Mouse (Mus musculus): Measurements from ENCODE around the gene Pinlyp. TPM values are rescaled to one million over a fixed set of nuclear protein-coding genes. Genes with fewer than 3 reads are reported as not detected.
"Not testable (repeated sequence)": the region's sequence is repeated elsewhere in the genome, so short reads cannot be mapped to it uniquely, and the experiment has no call there.

Gene Pinlyp
- polyA plus RNA-seq, 1 experiment from 2014 or later = not detected

DNA sequence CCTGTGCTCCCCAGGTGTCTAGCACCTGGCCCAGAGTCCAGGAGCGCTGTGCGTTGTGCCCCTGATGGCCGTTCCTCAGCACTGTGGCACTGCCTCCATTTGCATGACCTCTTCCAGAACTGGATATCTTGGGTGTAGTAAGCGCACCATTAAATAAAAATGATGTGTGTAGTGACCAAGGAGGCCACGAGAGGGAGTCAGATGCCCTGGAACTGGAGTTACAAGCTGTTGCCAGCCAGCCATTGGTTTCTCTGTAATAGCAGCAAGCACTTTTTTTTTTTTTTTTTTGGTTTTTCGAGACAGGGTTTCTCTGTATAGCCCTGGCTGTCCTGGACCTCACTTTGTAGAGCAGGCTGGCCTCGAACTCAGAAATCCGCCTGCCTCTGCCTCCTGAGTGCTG lies 29.6 kb downstream of the Pinlyp start:
- DNase-seq (ENCODE audit: low spot score); H3K27ac ChIP-seq (replicated peaks); H3K9me3 ChIP-seq; H3K27me3 ChIP-seq (replicated peaks; ENCODE audit: low read depth, poor library complexity, severe bottlenecking); H3K4me3 ChIP-seq; H3K4me1 ChIP-seq: not testable (repeated sequence)
- 66% methylated on average over 8 of the region's 8 CpGs for WGBS
- peaks cover 75% of the 10 kb centered on the region for H3K36me3 ChIP-seq (replicated peaks)

DNA sequence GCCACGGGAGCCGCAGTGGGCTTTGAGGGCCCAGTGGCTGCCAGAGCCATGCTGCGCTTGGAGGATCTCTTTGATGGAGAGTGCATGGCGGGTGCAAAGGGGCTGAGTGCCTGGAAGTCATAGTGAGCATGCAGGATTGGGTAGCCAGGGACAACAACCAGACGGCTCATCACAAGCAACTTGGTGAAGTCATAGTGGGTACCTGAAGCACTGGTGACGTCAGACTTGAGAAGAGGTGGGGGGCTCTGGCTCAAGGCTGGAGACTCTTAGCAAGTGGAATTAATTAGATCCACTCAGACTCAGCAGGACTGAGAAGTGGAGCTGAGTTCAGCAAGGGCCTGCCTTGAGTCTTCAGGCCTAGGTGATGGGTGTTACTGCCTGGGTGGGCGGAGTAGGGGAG lies 33.6 kb downstream of the Pinlyp start, which contains the start of gene AC161166.1:
TSS of gene AC161166.1 (minus strand) at position 101 of the 400 bp plus-strand sequence.
- Histone ChIP-seq H3K27me3 (replicated peaks; ENCODE audit: low read depth, poor library complexity, severe bottlenecking) (no peaks in the 10 kb centered on the region), H3K4me3 (0 out of 2 replicates have a peak within 1 kb of the TSS, but pooled peaks have one; percentile 2), H3K4me1 (peaks cover 13% of the 10 kb centered on the region), H3K9me3 (no peaks in the 10 kb centered on the region), H3K27ac (replicated peaks) (no peak within 1 kb of the TSS), H3K36me3 (replicated peaks) (peaks cover 77% of the 10 kb centered on the region)
- DNase-seq (ENCODE audit: low spot score) = no peak
- WGBS = 91% methylated on average over 7 of the region's 7 CpGs

DNA sequence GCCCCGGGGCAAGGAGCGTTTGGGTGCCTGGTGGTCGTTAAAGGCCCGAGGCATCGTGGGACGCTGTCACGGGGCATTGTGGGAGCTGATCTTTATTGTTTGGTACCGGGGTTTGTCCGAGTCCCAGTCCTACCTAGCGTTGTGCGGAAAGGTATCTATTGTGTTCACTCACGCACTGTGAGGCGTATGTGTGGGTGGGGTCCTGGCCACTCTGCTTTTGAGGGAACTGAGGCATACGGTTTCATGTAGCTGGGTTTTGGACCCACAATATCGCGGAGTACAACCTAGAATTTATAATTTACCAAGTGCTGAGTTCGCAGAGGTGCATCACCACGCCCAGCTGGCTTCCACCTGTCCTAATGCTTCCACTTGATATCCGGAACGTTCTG lies 38.2 kb downstream of the Pinlyp start:
- DNase-seq (ENCODE audit: low spot score) = no peak
- H3K4me3 ChIP-seq = peak overlapping the region; percentile 67
- 3% methylated on average over 20 of the region's 20 CpGs for WGBS
- peaks cover 48% of the 10 kb centered on the region for H3K4me1 ChIP-seq
- H3K36me3 ChIP-seq (replicated peaks) = peaks cover 31% of the 10 kb centered on the region
- H3K9me3 ChIP-seq = no peaks in the 10 kb centered on the region
- peaks cover 12% of the 10 kb centered on the region for H3K27me3 ChIP-seq (replicated peaks; ENCODE audit: low read depth, poor library complexity, severe bottlenecking)
- H3K27ac ChIP-seq (replicated peaks) = peak overlapping the region; percentile 93

DNA sequence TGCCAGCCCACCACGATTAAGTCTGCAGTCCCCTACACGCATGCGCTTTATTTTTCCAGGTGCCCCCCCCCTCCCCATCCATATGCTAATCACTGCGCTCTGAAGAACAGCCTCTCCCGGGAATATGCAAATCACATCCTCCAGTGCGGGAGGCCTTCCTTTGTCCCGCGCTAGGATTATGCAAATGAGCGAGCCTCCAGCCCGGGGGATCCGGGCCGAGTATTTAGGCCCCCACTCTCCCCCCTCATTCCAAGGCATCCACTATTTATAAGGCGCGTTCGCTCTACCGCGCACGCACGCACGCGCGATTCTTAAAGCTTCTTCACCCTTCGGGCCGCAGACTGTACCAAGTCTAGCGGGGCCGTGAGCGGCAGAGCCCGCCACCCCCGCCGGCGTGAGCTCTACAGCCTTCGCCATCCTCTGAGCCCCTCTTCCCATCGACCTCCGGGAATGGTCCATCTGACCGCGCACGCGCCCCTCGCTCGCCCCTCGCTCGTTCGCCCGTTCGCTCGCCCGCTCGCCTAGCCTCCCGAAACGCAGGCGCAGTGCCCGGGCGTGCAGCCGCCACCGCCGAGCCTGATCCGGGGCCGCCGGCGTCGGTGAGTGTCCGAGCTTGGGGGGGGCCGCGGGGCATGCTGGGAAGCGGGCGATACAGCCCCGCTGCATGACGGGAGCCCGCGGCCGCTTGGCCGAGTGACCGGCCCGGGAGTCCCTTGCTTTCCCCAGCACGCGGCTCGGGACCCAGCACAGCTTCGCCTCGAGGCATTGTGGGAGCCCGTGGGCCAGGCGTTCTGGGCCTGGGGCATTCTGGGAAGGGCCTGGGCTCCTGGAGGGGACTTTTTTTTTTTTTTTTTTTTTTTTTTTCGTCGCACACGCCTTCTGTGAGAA lies 38.8 kb downstream of the Pinlyp start, which contains the start of gene Zfp428:
TSS of gene Zfp428 (plus strand) at position 169 of the 888 bp plus-strand sequence.
- Histone ChIP-seq H3K27ac (replicated peaks) (peak within 1 kb of the TSS; percentile 93), H3K27me3 (replicated peaks; ENCODE audit: low read depth, poor library complexity, severe bottlenecking) (peaks cover 19% of the 10 kb centered on the region), H3K36me3 (replicated peaks) (peaks cover 25% of the 10 kb centered on the region), H3K9me3 (no peaks in the 10 kb centered on the region), H3K4me1 (peaks cover 48% of the 10 kb centered on the region), H3K4me3 (peak within 1 kb of the TSS; percentile 67)
- DNase-seq (ENCODE audit: low spot score) = peak; percentile 92
- under 1% methylated on average over 84 of the region's 84 CpGs for WGBS

DNA sequence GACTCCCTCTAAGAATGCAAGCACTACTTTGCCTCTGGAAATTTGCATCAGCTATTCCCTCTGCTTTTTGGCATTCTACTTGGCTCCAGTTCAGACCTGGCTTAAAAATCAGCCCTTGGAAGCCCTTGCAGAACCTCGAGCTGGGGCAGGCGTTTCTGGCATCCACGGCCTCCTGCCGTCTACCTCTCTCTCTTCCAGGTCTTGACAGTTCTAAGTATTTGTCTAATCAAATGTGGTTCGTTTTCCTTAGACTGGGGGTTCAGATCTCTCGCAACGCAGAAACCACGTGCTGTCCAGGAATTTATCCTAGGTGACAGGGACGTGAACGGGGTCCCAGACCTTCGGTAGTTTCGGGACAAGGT lies 39.5 kb downstream of the Pinlyp start:
- WGBS = under 1% methylated on average over 12 of the region's 12 CpGs
- peak overlapping the region; percentile 93 for H3K27ac ChIP-seq (replicated peaks)
- no peaks in the 10 kb centered on the region for H3K9me3 ChIP-seq
- peaks cover 25% of the 10 kb centered on the region for H3K27me3 ChIP-seq (replicated peaks; ENCODE audit: low read depth, poor library complexity, severe bottlenecking)
- peaks cover 48% of the 10 kb centered on the region for H3K4me1 ChIP-seq
- DNase-seq (ENCODE audit: low spot score) = no peak
- peak overlapping the region; percentile 67 for H3K4me3 ChIP-seq
- H3K36me3 ChIP-seq (replicated peaks) = peaks cover 22% of the 10 kb centered on the region

DNA sequence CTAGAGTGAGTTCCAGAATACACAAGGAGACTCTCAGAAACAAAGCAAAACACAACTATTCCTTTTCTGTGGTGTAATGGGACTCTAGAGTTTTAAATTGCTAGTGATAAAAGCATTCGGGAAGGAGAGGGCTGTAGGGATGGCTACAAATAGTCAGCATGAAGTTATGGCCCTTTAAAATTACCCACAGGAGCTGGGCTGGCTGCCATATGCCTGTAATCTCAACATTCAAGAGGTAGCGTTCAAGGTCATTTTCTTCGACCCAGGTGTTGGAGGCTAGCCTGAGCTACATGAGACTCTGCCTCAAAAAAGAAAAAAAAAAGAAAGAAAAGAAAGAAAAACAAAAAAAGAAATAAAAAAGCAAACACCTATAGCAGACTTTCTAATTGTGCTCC lies 39.9 kb downstream of the Pinlyp start:
- Histone ChIP-seq H3K4me1 (peaks cover 48% of the 10 kb centered on the region), H3K27ac (replicated peaks) (peak overlapping the region; percentile 93), H3K9me3 (no peaks in the 10 kb centered on the region), H3K4me3 (peak overlapping the region; percentile 67), H3K27me3 (replicated peaks; ENCODE audit: low read depth, poor library complexity, severe bottlenecking) (peaks cover 28% of the 10 kb centered on the region), H3K36me3 (replicated peaks) (peaks cover 22% of the 10 kb centered on the region)
- DNase-seq (ENCODE audit: low spot score) = no peak
- 21% methylated on average over 3 of the region's 3 CpGs for WGBS

DNA sequence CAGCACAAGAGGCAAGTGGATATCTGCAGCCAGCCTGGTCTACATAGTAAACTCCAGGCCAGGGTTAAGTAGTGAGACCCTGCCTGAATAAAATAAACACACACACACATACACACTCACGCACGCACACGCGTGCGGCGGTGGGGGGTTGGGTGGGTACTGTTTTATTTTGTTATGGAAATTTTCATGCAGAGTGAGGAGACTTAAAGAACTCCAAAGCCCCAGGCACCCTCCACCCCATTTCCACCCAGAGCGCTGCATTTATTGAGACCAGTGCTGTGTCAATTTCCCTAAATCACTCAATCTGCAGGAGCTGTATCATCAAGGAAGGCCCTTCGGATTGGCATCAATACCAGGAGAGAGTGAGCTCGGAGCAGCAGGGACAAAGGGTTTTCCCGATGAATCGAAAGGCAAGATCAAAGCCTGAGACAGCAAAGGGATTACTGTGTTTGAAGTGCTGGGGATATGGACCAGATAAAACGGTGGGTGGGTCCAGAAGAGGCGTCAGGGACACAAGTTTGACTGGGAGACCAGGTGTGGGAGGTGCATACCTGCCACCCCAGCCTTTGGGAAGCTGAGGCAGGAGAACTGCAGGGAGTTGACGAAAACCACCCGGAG lies 40.4 kb downstream of the Pinlyp start:
- Histone ChIP-seq H3K9me3 (no peaks in the 10 kb centered on the region; the same call in 1 of the 2 replicates), H3K4me1 (peaks cover 48% of the 10 kb centered on the region), H3K36me3 (replicated peaks) (peaks cover 22% of the 10 kb centered on the region), H3K27me3 (replicated peaks; ENCODE audit: low read depth, poor library complexity, severe bottlenecking) (peaks cover 34% of the 10 kb centered on the region), H3K4me3 (peak overlapping the region; percentile 67; the same call in 1 of the 2 replicates), H3K27ac (replicated peaks) (peak overlapping the region; percentile 93; the same call in 1 of the 2 replicates)
- WGBS = 20% methylated on average over 15 of the region's 15 CpGs
- DNase-seq (ENCODE audit: low spot score) = no peak

DNA sequence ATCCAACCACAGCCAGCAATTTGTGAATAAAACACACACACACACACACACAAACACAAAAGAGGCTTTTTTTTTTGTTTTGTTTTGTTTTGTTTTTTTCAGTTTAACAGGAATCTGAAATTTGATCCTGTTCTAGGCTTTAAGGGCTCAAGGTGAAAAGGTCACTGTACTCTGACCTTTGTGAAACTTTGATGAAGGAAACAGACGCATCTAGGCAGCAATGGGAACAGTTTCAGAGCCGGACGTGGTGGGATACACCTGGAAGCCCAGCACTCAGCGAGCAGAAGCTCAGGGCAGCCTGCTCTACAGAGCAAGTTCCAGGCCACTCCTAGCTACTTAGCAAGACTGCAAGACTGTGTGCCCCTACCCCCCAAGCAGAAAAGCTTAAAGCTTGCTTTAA lies 41.0 kb downstream of the Pinlyp start:
- peaks cover 40% of the 10 kb centered on the region for H3K27me3 ChIP-seq (replicated peaks; ENCODE audit: low read depth, poor library complexity, severe bottlenecking)
- H3K4me1 ChIP-seq = peaks cover 55% of the 10 kb centered on the region
- no peak for DNase-seq (ENCODE audit: low spot score)
- no peak overlapping the region for H3K27ac ChIP-seq (replicated peaks)
- WGBS = 7% methylated on average over 4 of the region's 4 CpGs
- no peaks in the 10 kb centered on the region; the same call in 1 of the 2 replicates for H3K9me3 ChIP-seq
- peaks cover 19% of the 10 kb centered on the region for H3K36me3 ChIP-seq (replicated peaks)
- peak overlapping the region; percentile 26; the same call in 1 of the 2 replicates for H3K4me3 ChIP-seq

DNA sequence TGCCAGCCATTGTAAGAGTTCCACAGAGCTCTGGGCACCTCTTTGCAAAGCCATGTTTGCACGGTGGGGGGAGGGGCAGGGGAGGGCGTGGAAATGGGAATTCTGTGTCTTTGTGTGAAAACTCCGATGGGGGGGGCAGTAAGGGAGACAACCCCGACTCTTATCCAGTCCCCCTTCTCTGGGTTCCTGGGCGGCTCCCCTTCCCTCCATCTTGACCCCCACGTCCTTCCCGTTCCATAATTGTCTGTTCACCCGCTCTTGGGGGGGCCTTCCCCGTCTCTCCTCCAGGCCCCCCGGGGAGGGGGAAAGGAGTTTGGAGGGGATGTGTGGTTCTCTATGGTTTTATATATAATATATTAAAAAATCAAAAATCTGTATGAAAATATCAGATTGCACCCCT lies 41.9 kb downstream of the Pinlyp start:
- Histone ChIP-seq H3K36me3 (replicated peaks) (peaks cover 16% of the 10 kb centered on the region), H3K4me3 (0 out of 2 replicates have a peak overlapping the region, but pooled peaks have one; percentile 26), H3K27me3 (replicated peaks; ENCODE audit: low read depth, poor library complexity, severe bottlenecking) (peaks cover 49% of the 10 kb centered on the region), H3K27ac (replicated peaks) (no peak overlapping the region), H3K9me3 (no peaks in the 10 kb centered on the region; the same call in 1 of the 2 replicates), H3K4me1 (peaks cover 62% of the 10 kb centered on the region)
- WGBS = 30% methylated on average over 10 of the region's 10 CpGs
- DNase-seq (ENCODE audit: low spot score) = no peak

DNA sequence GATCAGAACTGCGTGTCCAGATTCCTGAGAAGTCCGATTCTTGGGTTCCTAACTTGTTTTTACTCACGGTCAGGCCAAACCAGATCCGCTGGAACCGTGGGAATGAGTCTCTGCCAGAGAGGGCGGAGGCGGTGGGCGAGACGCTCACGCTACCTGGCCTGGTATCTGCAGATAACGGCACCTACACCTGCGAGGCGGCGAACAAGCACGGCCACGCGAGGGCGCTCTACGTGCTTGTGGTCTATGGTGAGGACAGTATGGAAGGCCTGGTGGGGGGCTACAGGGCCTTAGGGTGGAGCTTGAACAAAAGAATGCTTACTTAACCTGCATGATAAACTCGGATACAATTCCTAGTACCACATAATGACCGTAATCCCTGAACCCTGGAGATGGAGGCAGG lies 44.4 kb downstream of the Pinlyp start:
- Histone ChIP-seq H3K36me3 (replicated peaks) (peaks cover 16% of the 10 kb centered on the region), H3K27me3 (replicated peaks; ENCODE audit: low read depth, poor library complexity, severe bottlenecking) (peaks cover 73% of the 10 kb centered on the region), H3K4me3 (no peak overlapping the region)

DNA sequence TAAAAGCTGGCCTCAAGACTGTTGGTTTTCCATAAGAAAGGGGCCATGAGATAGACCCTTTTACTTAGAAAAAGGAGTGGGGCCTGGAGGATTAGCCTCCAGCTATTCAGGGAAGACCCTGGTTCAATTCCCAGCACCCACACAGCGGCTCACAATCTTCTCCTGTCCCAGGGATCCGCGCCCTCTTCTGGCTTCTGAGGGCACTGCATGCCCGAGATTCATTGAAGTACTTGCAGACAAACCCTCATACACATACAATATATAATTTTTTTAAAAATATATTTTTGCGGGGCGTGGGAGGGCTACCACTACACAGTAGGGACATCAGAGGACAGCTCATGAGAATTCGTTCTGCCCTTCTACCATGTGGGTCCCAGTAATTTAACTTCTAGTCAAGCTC lies 45.0 kb downstream of the Pinlyp start:
- H3K4me1 ChIP-seq = peaks cover 41% of the 10 kb centered on the region
- no peaks in the 10 kb centered on the region; the same call in 1 of the 2 replicates for H3K9me3 ChIP-seq
- H3K27ac ChIP-seq (replicated peaks) = no peak overlapping the region
- peaks cover 73% of the 10 kb centered on the region for H3K27me3 ChIP-seq (replicated peaks; ENCODE audit: low read depth, poor library complexity, severe bottlenecking)
- DNase-seq (ENCODE audit: low spot score) = peak; percentile 50
- H3K36me3 ChIP-seq (replicated peaks) = peaks cover 16% of the 10 kb centered on the region
- no peak overlapping the region for H3K4me3 ChIP-seq
- 26% methylated on average over 7 of the region's 7 CpGs for WGBS

More for the DNA sequence above, 44.4 kb downstream of the Pinlyp start:
- no peak overlapping the region for H3K27ac ChIP-seq (replicated peaks)
- H3K4me1 ChIP-seq = peaks cover 47% of the 10 kb centered on the region
- no peak for DNase-seq (ENCODE audit: low spot score)
- 46% methylated on average over 21 of the region's 21 CpGs for WGBS
- H3K9me3 ChIP-seq = no peaks in the 10 kb centered on the region; the same call in 1 of the 2 replicates

DNA sequence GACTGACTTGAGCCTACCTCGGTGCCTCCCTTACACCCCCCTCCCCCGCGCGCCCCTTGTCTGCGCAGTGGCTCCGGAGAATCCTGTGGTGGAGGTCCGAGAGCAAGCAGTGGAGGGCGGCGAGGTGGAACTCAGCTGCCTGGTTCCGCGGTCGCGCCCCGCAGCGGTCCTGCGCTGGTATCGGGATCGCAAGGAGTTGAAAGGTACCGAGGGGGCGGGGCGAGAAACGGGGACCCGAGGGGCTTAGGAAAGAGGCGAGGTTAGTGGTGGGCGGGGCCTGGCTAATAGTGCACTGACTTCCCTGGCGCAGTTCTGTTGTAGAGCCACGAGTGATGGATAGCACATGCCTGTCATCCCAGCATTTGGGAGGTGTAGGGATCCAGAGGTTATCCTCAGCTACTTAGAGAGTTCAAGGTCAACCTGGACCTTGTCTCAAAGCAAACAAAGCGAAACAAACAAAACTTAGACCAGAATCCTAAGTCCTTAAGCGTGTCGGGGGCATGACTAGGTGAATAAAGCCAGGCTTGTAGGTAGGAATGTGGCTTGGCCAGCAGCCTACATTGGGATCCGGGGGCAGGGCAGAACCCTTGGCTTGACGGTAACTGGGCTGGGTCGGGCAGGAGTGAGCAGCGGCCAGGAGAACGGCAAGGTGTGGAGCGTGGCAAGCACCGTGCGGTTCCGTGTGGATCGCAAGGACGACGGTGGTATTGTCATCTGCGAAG lies 45.9 kb downstream of the Pinlyp start:
- peak overlapping the region; percentile 57 for H3K4me3 ChIP-seq
- H3K27ac ChIP-seq (replicated peaks) = no peak overlapping the region
- 13% methylated on average over 43 of the region's 43 CpGs for WGBS
- peak; percentile 65 for DNase-seq (ENCODE audit: low spot score)
- no peaks in the 10 kb centered on the region; the same call in 1 of the 2 replicates for H3K9me3 ChIP-seq
- H3K4me1 ChIP-seq = peaks cover 32% of the 10 kb centered on the region
- peaks cover 16% of the 10 kb centered on the region for H3K36me3 ChIP-seq (replicated peaks)
- peaks cover 73% of the 10 kb centered on the region for H3K27me3 ChIP-seq (replicated peaks; ENCODE audit: low read depth, poor library complexity, severe bottlenecking)

Measured in embryonic facial prominence, embryonic 10.5 days (tissue).